Mouse (Mus musculus) heart, postnatal 14 days (tissue): ENCODE measurements at regions not wholly inside any gene's neighbourhood (a gene's known extent, or its start where the extent isn't known, plus 50 kb on each side); places are given as distances from the start of the nearest gene placed in this dataset.

ENCODE experiments used
- DNase-seq, 2 experiments: peaks; one replicate each; pipeline ENCODE4 v3.0.0; 2021 to 2022
- intact Hi-C: fragments of 180-260 bp; cut with DNase I; formaldehyde crosslinking; loops from one replicate; pipeline ENCODE4 v1.15.1; 2025

DNA sequence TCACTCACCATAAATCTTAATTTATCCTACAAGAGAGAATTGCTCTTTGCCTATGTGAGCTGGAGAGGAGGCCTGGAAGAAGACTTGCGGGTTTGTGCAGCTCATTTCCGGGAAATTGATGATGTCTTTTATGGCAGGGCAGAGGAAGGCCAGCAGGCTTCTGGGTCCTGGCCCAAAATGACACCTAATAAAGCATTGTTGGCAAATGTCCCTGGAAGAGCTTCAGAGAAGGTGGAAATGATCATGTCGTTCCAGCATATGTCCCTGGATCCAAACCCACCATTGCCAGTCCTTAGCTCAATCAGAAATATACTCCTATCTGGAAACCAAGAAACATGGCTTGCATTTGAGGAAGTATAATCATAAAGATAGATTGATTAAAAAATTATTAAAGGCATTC lies 427.9 kb upstream of the 3110018I06Rik start:
- no peak for DNase-seq
- intact Hi-C loops = no loop called here

DNA sequence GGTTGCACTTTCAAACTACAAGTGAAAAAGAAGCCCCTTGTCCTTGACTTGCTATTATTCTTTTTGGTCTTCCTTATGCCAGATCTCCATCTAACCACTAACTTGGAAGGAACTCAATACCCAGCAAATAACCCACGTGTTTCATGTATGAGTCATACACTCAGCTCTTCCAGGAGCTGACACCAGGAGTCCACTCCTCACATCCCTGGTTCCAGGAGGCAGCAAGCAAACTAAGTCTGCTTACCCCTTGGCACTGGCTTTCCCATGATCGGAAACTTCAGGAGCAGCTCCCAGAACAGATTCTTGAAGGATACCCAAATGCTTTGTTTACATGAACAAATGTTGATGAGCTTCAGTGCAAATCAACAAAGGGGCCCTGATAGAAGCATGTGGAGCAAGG lies 421.1 kb upstream of the 3110018I06Rik start:
- intact Hi-C loops = no loop called here
- DNase-seq = no peak

DNA sequence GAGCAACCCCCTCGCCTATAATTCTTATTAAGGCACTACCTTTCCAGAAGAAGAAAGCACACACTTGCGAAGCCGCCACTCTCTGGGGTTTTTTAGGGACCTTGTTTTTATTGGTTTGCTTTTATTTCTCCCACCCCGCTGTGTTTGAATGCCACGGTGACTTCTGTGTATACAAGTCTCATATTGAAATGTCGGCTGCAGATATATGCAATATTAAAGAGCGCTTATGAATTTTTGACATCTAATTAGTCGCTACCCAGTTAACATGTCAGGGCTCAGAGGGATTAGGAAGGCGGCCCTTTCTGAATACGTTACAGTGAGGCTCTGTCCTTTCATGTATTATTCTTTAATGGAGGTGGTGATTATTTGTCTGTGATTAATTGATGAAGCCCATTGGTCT lies 405.9 kb upstream of the 3110018I06Rik start:
- intact Hi-C loops = no loop called here
- DNase-seq = no peak

GRCm38 (mm10) chr12:107085058-107085905 lies 403.1 kb upstream of the 3110018I06Rik start:
- intact Hi-C loops = loop anchor here (5.0 kb wide), 1 partner anchor 912 kb away; no protein-coding TSS in a partner anchor
- no peak for DNase-seq

GRCm38 (mm10) chr12:107085906-107086655 lies 402.4 kb upstream of the 3110018I06Rik start:
- DNase-seq = peak; percentile 15 to 44
- intact Hi-C loops = loop anchor here (5.0 kb wide), 1 partner anchor 911 kb away; no protein-coding TSS in a partner anchor

GRCm38 (mm10) chr12:107092151-107092550 lies 396.3 kb upstream of the 3110018I06Rik start:
- intact Hi-C loops = no loop called here
- no peak for DNase-seq

- intact Hi-C loops = no loop called here
- DNase-seq = no peak
These were observed 395.1 kb upstream of the 3110018I06Rik start for GRCm38 (mm10) chr12:107093326-107093725.

- no peak for DNase-seq
- intact Hi-C loops = no loop called here
These were observed 393.0 kb upstream of the 3110018I06Rik start for GRCm38 (mm10) chr12:107095409-107095808.

DNA sequence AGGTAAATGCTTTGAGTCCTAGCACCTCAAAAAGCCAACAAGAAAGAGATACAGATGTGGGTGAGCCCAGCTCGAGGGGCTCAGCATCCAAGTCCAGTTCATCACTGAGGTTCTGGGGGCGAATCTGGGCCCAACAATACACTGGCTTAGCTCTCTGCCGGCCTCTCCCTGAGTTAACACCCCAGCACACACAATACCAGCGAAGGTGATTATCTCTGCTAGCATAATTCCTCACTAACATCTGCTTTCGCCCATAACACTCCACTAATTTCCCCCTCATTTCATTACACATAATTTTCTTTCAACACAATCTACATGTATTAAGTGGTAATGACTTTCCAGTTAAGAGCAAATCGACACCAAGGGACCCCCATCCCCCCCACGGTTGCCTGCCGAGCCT lies 383.9 kb upstream of the 3110018I06Rik start:
- intact Hi-C loops = no loop called here

GRCm38 (mm10) chr12:107105017-107105416 lies 383.4 kb upstream of the 3110018I06Rik start:
- no peak for DNase-seq
- intact Hi-C loops = no loop called here

More for the DNA sequence above, 383.9 kb upstream of the 3110018I06Rik start:
- no peak for DNase-seq

DNA sequence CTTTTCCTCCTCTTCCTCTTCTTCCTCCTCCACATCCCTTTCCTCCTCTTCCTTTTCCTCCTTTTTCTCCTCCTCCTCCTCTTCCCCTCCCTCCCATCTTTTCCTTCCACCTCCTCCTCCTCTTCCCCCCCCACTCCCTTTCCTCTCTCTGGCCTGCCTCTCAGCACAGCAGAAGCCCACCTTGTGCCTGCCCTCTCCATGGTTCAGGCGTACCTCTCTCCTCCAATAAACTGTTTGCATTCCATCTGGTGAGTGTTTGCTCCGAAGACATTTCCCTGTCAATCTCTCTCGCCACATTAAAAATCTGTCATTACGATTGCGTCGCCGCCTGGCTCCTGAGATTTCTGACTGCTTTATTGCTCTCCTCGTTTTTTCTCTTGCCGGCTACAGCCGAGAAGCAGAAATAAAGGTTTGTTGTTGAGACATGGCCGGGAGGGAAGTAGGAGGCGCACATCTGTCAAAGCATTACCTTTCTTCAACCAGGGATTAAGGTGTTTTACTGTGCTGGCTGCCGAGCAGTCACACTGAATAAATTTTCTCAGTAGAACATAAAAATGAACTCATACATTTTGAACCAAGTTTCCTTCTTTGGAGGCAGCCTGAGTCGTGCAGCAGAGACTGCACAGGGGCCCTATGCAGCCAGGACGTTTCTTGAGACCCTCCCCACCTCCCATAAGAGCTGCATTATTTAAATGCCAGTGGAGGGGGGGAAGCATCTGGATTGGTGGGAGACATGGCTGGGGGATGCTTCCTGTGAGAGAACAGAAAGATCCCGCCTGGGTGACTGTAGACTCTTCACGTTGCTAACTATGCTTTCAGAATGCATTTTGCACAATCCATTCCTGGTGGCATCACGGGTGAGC lies 376.3 kb upstream of the 3110018I06Rik start:
- no peak for DNase-seq
- intact Hi-C loops = no loop called here

GRCm38 (mm10) chr12:107118364-107118763 lies 370.1 kb upstream of the 3110018I06Rik start:
- no peak for DNase-seq
- intact Hi-C loops = no loop called here

DNA sequence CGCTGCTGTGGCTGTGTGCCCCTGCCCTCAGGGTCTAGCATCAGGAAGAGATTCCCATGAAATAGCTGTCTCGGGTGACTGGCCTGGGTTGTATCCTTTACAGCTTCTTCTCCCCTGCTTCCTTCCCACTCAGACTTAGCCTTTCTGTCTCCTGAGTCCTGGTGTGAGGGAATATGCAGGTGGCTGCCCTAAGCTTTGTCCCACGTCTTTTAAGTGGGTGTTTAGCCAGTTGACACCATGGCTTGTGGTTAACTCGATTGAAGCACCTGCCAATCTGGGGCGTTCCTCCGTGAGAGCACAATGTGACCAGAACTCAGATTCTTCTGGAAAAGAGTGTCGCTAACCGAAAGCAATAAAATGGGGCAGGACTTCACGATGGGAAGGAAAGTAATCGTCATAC lies 369.4 kb upstream of the 3110018I06Rik start:
- intact Hi-C loops = no loop called here
- DNase-seq = no peak

DNA sequence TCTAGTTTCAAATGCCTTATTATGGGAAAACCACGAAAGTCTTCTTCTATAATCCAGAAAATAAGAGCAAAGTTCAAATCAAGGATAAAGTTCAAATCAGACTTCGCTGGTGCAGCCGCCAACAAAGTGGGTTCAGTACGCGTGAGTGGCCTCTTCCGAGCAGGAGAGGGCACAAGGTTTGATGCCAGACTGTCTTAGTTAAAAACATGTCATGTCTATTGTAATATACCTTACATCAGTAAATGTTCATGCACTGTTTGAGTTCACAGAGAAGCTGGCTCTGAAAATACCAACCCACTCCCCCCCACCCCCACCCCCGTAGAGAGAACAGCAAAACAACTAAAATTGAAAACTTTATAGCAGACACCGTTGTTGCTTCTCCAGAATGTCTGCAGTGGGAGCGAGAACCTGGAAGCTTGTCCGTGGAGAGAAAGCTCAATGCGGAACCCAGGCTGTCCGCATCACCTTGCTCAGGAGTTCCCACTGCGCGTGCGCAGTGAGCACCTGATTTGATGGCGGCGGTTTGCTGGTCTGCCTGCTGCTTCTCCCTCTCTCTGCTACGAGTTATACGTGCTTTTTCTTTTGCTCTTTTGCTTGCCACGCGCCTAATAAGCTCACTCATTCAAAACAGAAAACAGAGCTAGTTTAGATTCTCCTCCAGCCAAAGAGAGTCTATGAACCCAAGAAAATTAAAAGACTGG lies 367.8 kb upstream of the 3110018I06Rik start:
- DNase-seq = no peak
- intact Hi-C loops = no loop called here

DNA sequence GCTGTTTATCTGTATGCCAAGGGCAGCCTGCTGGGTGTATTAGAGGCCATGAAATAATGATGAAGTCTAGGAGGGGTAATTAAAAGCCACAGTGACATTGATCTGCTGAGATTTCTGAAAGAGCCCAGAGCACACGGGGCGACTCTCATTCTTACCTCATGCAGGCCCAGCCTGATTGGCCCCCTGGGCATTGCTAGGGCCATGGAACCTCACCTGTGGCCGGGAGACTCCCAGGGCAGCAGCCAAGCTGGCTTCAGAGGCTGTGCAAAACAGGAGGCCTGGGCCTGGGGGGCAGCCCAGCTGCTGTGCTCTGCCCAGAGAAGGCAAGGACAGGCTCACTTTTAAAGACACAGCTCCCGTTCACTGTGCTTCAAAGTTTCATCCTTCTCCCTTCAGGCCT lies 366.4 kb upstream of the 3110018I06Rik start:
- intact Hi-C loops = no loop called here
- no peak for DNase-seq

DNA sequence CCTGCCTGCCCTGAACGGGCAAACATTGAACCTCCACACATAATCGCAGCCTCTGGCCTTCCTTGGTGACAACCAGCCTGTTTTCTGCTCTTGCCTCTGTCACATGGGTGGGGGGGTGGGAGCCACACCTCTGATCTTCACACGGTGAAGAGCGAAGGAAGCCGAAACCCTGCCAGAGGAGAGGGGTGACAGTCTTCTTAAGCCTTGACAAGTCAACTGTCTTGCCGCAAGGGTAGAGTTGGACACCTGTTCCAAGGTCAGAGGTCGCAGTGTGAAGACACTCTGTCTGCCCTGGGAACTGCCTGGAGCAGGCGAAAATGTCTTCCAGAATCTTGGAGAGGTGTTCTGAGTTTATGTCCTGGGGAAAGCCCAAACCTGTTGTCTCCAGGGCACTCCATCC lies 364.8 kb upstream of the 3110018I06Rik start:
- no peak for DNase-seq
- intact Hi-C loops = no loop called here

DNA sequence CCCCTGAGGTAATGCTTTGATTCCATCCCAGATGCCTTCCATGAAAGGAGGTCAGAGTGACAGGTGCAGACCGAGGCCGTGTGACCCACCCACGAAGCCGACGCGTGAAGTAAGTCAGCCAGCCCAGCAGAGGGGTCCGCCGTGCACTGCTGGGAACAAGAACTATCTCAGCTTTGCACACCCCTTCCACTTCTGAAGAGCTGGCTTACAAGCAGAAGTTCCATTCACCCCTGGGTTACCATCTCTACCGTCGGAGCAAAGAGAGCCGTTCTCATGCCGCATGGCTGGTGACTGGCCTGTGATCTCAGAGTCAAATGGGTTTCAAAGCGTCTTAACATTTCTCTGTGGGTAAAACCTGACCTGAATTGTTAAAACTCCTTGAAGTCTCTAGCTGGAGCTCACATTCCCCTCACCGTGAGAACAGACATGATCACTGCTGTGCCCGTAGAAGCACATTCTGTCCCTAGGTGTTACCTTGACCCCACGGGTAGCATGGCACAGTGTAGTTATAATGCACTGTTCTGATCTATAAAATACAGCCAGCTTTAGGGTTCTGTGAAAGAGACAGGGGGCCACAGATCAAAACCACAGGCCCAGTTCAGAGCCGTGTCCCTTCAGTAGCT lies 364.1 kb upstream of the 3110018I06Rik start:
- no peak for DNase-seq
- intact Hi-C loops = no loop called here

- no peak for DNase-seq
- intact Hi-C loops = no loop called here
These were observed 363.2 kb upstream of the 3110018I06Rik start for GRCm38 (mm10) chr12:107125201-107125600.

DNA sequence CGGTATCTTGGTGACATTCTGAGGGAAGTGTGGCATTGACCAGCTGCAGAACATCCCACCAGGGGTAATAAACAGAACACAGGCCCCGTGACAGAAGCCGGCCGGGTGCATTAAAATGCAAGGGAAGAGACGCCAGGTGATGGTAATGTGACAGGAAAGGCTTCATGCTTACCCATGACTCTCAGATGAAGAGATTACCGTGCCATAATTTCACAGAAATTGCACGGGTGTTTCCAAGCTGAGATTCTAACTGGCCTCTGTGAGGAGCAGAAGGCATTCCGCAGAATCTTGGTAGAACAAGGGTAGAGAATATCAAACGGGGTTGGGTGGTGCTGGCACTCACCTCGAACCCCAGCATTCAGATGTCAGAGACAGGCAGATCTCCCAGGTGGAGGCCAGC lies 362.4 kb upstream of the 3110018I06Rik start:
- DNase-seq = no peak
- intact Hi-C loops = no loop called here

DNA sequence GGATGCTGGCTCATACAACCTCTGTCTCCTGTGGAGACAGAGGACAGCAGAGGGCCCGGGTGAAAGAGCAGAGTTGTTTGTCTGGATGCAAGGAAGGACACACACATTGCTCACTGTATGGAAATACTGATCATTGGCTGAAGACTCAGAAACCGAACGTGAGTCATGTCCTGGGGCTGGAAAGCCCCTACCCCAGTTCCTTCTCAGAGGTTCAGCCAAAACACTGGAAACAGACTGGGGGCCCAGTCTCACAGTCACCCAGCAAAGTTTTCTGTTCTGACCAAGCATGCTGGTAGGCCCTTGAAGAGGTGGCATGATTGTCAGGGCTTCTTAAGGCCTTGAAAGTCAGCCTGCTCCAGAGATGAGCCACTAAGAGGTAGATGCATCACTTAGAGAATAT lies 360.8 kb upstream of the 3110018I06Rik start:
- intact Hi-C loops = no loop called here
- no peak for DNase-seq
